Mouse (Mus musculus) G1E (cell line): ENCODE measurements at regions not wholly inside any gene's neighbourhood (a gene's known extent, or its start where the extent isn't known, plus 50 kb on each side); places are given as distances from the start of the nearest gene placed in this dataset.

ENCODE experiments used
- ATAC-seq: 2 replicates; pipeline ENCODE4 v1.8.0; 2016; ENCODE audit warnings: mild to moderate bottlenecking; ENCODE audit not compliant: insufficient number of reproducible peaks, poor library complexity, low FRiP score, severe bottlenecking; ENCODE audit errors: extremely low read depth
- DNase-seq: peaks from one replicate; pipeline ENCODE4 v3.0.0; 2012; ENCODE audit warnings: low spot score
- H3K27me3 ChIP-seq: 2 replicates; pipeline ENCODE4 v1.6.1; 2012; ENCODE audit warnings: mild to moderate bottlenecking, low read length, inconsistent platforms; ENCODE audit not compliant: insufficient read depth
- H3K36me3 ChIP-seq: replicated peaks from 2 replicates; pipeline ENCODE3; 2012; ENCODE audit warnings: mild to moderate bottlenecking, inconsistent platforms
- H3K4me1 ChIP-seq: 2 replicates; pipeline ENCODE4 v1.6.1; 2012; ENCODE audit warnings: low read depth, low read length, inconsistent platforms, mixed read lengths; ENCODE audit not compliant: insufficient read depth
- H3K4me3 ChIP-seq: 2 replicates; pipeline ENCODE4 v1.5.1; 2012; ENCODE audit warnings: low read depth, mild to moderate bottlenecking, inconsistent platforms, low read length, moderate library complexity, mixed read lengths
- H3K9me3 ChIP-seq: replicated peaks from 2 replicates; pipeline ENCODE4 v1.6.1; 2012; ENCODE audit warnings: inconsistent platforms
- CTCF ChIP-seq: IDR thresholded peaks from 2 replicates; pipeline ENCODE4 v1.5.1; 2012; ENCODE audit warnings: low read depth, low read length, inconsistent platforms, mixed read lengths
- GATA1 ChIP-seq: IDR thresholded peaks from 2 replicates; pipeline ENCODE4 v1.6.1; 2012; ENCODE audit warnings: borderline replicate concordance, low read length, inconsistent platforms, mixed read lengths
- GATA2 ChIP-seq: IDR thresholded peaks from 2 replicates; pipeline ENCODE4 v1.6.1; 2012; ENCODE audit warnings: low read depth, low read length, inconsistent platforms, borderline replicate concordance
- POLR2AphosphoS5 ChIP-seq: IDR thresholded peaks from 2 replicates; pipeline ENCODE4 v1.6.1; 2012; ENCODE audit warnings: low read depth, low read length, inconsistent platforms; ENCODE audit not compliant: insufficient replicate concordance
- TAL1 ChIP-seq: conservative IDR thresholded peaks from 2 replicates; pipeline ENCODE4 v1.6.1; 2012; ENCODE audit warnings: low read depth, low read length, inconsistent platforms, mixed read lengths

- DNase-seq, result no peak
Measured at GRCm38 (mm10) chr6:66154831-66155230, 202.4 kb downstream of the 4930544G11Rik start.

DNA sequence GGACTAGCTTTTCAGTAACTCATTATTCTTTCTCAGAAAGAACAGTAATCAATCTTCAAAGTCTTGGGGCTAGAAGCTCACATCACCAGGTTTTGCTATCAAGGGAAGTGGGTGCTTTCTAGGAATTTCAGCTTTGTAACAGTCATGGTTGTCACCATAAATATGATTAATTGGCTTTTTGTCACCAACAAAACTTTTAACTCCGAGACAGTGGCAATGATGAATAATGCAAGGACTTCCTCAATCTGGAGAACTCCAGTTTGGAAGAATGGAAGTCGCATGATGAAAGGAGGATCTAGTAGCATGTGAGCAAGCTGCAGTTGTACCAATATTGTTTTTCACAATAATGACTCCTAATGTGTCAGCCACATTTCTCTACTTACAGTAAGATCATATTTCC, 208.4 kb downstream of the 4930544G11Rik start:
- no peaks in the 10 kb centered on the region for H3K27me3 ChIP-seq
- no peaks in the 10 kb centered on the region for H3K36me3 ChIP-seq
- TF ChIP-seq GATA2, result no peak
- no peak for TF ChIP-seq TAL1
- no peak for TF ChIP-seq GATA1
- no peak for TF ChIP-seq POLR2AphosphoS5
- no peak for TF ChIP-seq CTCF
- H3K9me3 ChIP-seq, result peaks cover 11% of the 10 kb centered on the region
- H3K4me3 ChIP-seq, result no peak overlapping the region
- DNase-seq, result no peak
- ATAC-seq, result no peak
- peaks cover 5% of the 10 kb centered on the region for H3K4me1 ChIP-seq

More at GRCm38 (mm10) chr6:66154831-66155230, 202.4 kb downstream of the 4930544G11Rik start:
- no peak for ATAC-seq
- TF ChIP-seq CTCF (no peak), GATA2 (no peak), TAL1 (no peak), GATA1 (no peak)
- Histone ChIP-seq H3K36me3 (peaks cover 3% of the 10 kb centered on the region), H3K4me1 (peaks cover 4% of the 10 kb centered on the region; the same call in 1 of the 2 replicates), H3K9me3 (no peaks in the 10 kb centered on the region), H3K4me3 (no peak overlapping the region), H3K27me3 (no peaks in the 10 kb centered on the region)

DNA sequence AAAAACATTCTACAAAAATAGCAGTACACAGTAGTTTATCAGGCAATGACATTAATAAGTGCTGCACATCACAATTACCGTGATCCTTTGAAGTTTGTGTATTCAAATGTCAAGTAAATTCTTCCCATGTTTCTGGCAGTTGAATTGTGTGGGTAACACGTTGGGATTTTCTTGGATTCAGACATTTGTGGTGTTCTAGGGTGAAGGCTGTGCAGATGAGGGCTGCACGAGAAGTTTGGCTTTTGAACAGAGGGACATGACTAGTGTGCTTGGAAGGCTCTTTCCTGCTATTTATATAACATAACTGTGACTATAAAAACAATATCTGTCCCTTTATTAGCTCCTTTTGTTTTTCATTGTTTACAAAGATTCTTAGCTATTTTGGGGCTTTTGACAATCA, 216.5 kb downstream of the 4930544G11Rik start:
- H3K4me3 ChIP-seq, result no peak overlapping the region
- H3K36me3 ChIP-seq, result peaks cover 2% of the 10 kb centered on the region
- TF ChIP-seq GATA1, result no peak
- no peak for TF ChIP-seq POLR2AphosphoS5
- no peak for TF ChIP-seq TAL1
- no peak for TF ChIP-seq GATA2
- no peak for TF ChIP-seq CTCF
- DNase-seq, result no peak
- H3K4me1 ChIP-seq, result no peaks in the 10 kb centered on the region
- H3K27me3 ChIP-seq, result no peaks in the 10 kb centered on the region
- no peak for ATAC-seq
- peaks cover 11% of the 10 kb centered on the region for H3K9me3 ChIP-seq

DNA sequence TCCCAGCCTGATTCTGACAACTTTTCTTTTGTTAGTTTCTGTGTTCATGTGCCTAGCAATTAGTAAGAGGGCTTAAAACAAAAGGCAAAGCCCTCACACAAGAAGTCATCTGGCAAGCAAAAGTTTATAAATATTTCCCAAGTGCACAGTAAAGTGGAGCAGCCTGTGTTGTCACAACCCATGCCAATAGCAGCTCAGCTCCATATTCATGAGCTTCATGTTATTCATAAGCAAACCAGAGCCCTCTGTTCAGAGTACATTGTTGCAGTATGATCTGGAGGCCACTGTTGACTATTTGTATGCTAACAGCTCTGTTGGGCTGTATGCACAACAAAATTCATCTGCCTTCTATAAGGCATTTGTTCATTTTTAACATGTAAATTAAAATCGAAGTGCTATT, 245.6 kb downstream of the 4930544G11Rik start:
- Histone ChIP-seq H3K27me3 (no peaks in the 10 kb centered on the region), H3K4me3 (no peak overlapping the region), H3K9me3 (peaks cover 6% of the 10 kb centered on the region; the same call in 1 of the 2 replicates), H3K4me1 (no peaks in the 10 kb centered on the region), H3K36me3 (peaks cover 6% of the 10 kb centered on the region)
- no peak for TF ChIP-seq GATA1
- DNase-seq (no peak), ATAC-seq (no peak)

GRCm38 (mm10) chr6:66200136-66200790, 247.9 kb downstream of the 4930544G11Rik start:
- H3K4me3 ChIP-seq, result no peak overlapping the region
- no peaks in the 10 kb centered on the region for H3K4me1 ChIP-seq
- H3K27me3 ChIP-seq, result no peaks in the 10 kb centered on the region
- TF ChIP-seq GATA2 (no peak), TAL1 (no peak), GATA1 (no peak), CTCF (no peak), POLR2AphosphoS5 (no peak)
- DNase-seq (no peak), ATAC-seq (no peak)
- H3K36me3 ChIP-seq, result peaks cover 3% of the 10 kb centered on the region
- peaks cover 3% of the 10 kb centered on the region; the same call in 1 of the 2 replicates for H3K9me3 ChIP-seq

DNA sequence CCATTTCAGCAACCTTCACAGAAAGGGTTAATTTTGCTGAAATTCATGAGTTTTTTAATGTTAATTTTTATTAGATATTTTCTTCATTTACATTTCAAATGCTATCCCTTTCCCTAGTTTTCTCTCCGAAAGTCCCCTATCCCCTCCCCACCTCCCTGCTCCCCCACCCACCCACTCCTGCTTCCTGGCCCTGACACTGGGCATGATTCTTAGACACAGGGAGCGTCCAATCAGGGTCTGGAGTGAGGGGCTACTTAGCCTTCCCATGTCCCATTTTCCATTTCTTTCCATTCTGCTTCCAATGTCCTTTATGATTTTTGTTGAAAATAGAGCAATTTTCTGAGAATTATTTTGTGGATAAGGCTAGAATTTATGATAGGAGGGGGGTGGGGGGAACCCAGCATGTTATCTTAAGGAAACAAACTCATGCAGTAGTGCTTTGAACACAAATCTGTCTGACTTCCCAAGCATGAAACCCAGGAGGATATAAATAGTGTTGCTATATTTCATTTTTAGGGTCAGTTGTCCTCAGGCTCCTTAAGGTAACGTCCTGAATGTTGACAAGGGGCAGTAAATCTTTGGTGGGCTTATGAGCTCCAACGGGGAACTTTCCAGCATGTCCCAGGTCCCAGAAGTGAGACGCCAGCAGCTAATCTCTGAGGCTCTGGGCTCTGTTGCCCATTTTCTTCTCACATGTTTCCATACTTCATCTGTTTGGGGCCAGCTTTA, 254.0 kb downstream of the 4930544G11Rik start:
- Histone ChIP-seq H3K4me1 (no peaks in the 10 kb centered on the region), H3K36me3 (peaks cover 4% of the 10 kb centered on the region), H3K9me3 (no peaks in the 10 kb centered on the region), H3K4me3 (no peak overlapping the region), H3K27me3 (no peaks in the 10 kb centered on the region)
- DNase-seq (no peak), ATAC-seq (no peak)
- TF ChIP-seq GATA2 (no peak), CTCF (no peak), TAL1 (no peak), POLR2AphosphoS5 (no peak)

DNA sequence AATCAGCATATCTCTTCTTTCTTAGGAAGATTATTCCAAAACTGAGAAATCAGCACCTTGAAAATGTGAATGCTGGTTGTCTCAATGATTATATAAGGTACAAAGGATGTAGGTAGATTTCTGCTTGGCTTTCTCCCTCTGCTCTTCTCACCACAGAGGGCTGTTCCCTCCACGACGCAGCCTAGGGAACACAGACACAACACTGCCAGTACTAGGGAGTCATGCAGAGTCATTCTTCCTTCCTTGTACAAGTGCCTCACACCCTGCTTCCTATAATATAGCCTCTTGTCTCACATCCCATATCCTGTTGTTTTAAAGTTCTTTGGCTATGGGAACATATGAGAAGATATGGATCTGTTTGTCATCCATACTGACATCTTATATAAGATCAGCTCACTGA, 265.1 kb downstream of the 4930544G11Rik start:
- no peak; the same call in 1 of the 2 replicates for ATAC-seq
- no peak overlapping the region for H3K4me3 ChIP-seq
- no peaks in the 10 kb centered on the region for H3K27me3 ChIP-seq

More for the DNA sequence above, 265.1 kb downstream of the 4930544G11Rik start:
- H3K4me1 ChIP-seq, result peaks cover 2% of the 10 kb centered on the region; the same call in 1 of the 2 replicates
- no peak for TF ChIP-seq CTCF
- no peak for TF ChIP-seq POLR2AphosphoS5
- TF ChIP-seq GATA1, result no peak
- no peak for TF ChIP-seq TAL1
- TF ChIP-seq GATA2, result no peak
- H3K36me3 ChIP-seq, result peaks cover 10% of the 10 kb centered on the region
- no peaks in the 10 kb centered on the region for H3K9me3 ChIP-seq
- DNase-seq, result no peak
